Mouse (Mus musculus) kidney, adult 2 months (tissue): ENCODE results near the gene Oas1a.

Experiments used
- CTCF ChIP-seq: fragments of 200-500 bp; conservative IDR thresholded peaks from 2 replicates; pipeline ENCODE4 v1.5.1; 2011; ENCODE audit warnings: low read depth, mild to moderate bottlenecking, control low read depth, low read length, moderate library complexity, mixed read lengths; ENCODE audit not compliant: insufficient read depth, insufficient read length
- POLR2A ChIP-seq: fragments of 200-500 bp; IDR thresholded peaks from one replicate; pipeline ENCODE4 v1.6.1; 2011; ENCODE audit warnings: low read depth, low read length, control low read depth

DNA sequence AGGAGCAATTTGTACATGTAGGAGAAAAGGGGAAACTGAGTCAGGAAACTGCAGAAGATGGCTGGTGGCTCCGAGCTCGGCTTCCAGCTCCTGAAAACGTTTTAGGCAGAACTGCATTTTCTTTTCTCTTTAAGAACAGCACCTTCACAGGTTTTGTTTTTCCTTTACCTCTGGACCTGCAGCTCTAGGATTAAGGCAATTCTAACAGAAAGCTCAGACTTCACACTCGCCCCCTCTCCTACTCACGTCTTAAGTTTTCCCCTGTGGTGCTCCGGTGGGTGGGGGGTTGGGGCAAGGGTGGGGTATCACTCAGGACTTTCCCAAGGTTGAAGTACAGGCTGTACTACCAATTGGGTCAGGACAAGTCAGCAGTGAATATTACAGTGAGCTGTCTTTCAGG, 19.5 kb downstream of the Oas1a start:
- TF ChIP-seq POLR2A: no peak
- TF ChIP-seq CTCF: no peak
